Mouse (Mus musculus): Measurements from ENCODE around the gene Ddx25.
A peak's percentile ranks its signal among the peaks of the same experiment; 100 is the strongest.

Gene Ddx25

GRCm38 (mm10) chr9:35541488-35541887, 16.8 kb downstream of the Ddx25 start:
- peak; percentile 50 to 74 for DNase-seq (ENCODE audit: low spot score in 2 of 2)

GRCm38 (mm10) chr9:35541024-35541423, 17.3 kb downstream of the Ddx25 start:
- DNase-seq (ENCODE audit: low spot score in 2 of 2), result no peak

- DNase-seq (ENCODE audit: low spot score in 2 of 2), result no peak
These were observed 19.2 kb downstream of the Ddx25 start for GRCm38 (mm10) chr9:35539001-35539750.

GRCm38 (mm10) chr9:35535876-35536275, 22.5 kb downstream of the Ddx25 start:
- no peak for DNase-seq (ENCODE audit: low spot score in 2 of 2)

GRCm38 (mm10) chr9:35535110-35535509, 23.2 kb downstream of the Ddx25 start:
- DNase-seq (ENCODE audit: low spot score in 2 of 2), result peak in 1 of 2 experiments; percentile 12

- no peak for DNase-seq (ENCODE audit: low spot score in 2 of 2)
These were observed 25.1 kb downstream of the Ddx25 start for GRCm38 (mm10) chr9:35533266-35533665.

- DNase-seq (ENCODE audit: low spot score in 2 of 2), result no peak
These were observed 28.5 kb downstream of the Ddx25 start for GRCm38 (mm10) chr9:35529796-35530195.

- DNase-seq (ENCODE audit: low spot score in 2 of 2), result no peak
These were observed 29.2 kb downstream of the Ddx25 start for GRCm38 (mm10) chr9:35529141-35529540.

GRCm38 (mm10) chr9:35523941-35524411, 34.4 kb downstream of the Ddx25 start:
- peak in 1 of 2 experiments; percentile 41 for DNase-seq (ENCODE audit: low spot score in 2 of 2)

GRCm38 (mm10) chr9:35523541-35523940, 34.8 kb downstream of the Ddx25 start:
- no peak for DNase-seq (ENCODE audit: low spot score in 2 of 2)

- no peak for DNase-seq (ENCODE audit: low spot score in 2 of 2)
These were observed 35.4 kb downstream of the Ddx25 start for GRCm38 (mm10) chr9:35522821-35523515.

- no peak for DNase-seq (ENCODE audit: low spot score in 2 of 2)
These were observed 36.1 kb downstream of the Ddx25 start for GRCm38 (mm10) chr9:35522241-35522640.

- DNase-seq (ENCODE audit: low spot score in 2 of 2), result no peak
These were observed 37.5 kb downstream of the Ddx25 start for GRCm38 (mm10) chr9:35520631-35521348.

- no peak for DNase-seq (ENCODE audit: low spot score in 2 of 2)
These were observed 40.2 kb downstream of the Ddx25 start, which contains the start of gene Gm1113 for GRCm38 (mm10) chr9:35518169-35518568. Gm1113 (minus strand) TSS chr9:35518269.

- DNase-seq (ENCODE audit: low spot score in 2 of 2), result no peak
These were observed 41.6 kb downstream of the Ddx25 start for GRCm38 (mm10) chr9:35516711-35517110.

- DNase-seq (ENCODE audit: low spot score in 2 of 2), result no peak
These were observed 42.1 kb downstream of the Ddx25 start for GRCm38 (mm10) chr9:35516182-35516581.

GRCm38 (mm10) chr9:35513900-35514299, 44.4 kb downstream of the Ddx25 start:
- no peak for DNase-seq (ENCODE audit: low spot score in 2 of 2)

- DNase-seq (ENCODE audit: low spot score in 2 of 2), result no peak
These were observed 50.1 kb downstream of the Ddx25 start for GRCm38 (mm10) chr9:35508234-35508633.

- no peak for DNase-seq (ENCODE audit: low spot score in 2 of 2)
These were observed 55.8 kb downstream of the Ddx25 start for GRCm38 (mm10) chr9:35502361-35503000.

- no peak for DNase-seq (ENCODE audit: low spot score in 2 of 2)
These were observed 58.4 kb downstream of the Ddx25 start for GRCm38 (mm10) chr9:35499946-35500345.

- no peak for DNase-seq (ENCODE audit: low spot score in 2 of 2)
These were observed 62.9 kb downstream of the Ddx25 start for GRCm38 (mm10) chr9:35495471-35495870.

GRCm38 (mm10) chr9:35494937-35495336, 63.4 kb downstream of the Ddx25 start:
- no peak for DNase-seq (ENCODE audit: low spot score in 2 of 2)
